Mouse (Mus musculus) E14TG2a.4 (cell line): ENCODE measurements around the gene Ica1l.
A peak's percentile ranks its signal among the peaks of the same experiment; 100 is the strongest.

Source experiments
- H3K27me3 ChIP-seq: 2 replicates; pipeline ENCODE4 v1.6.1; 2014; ENCODE audit warnings: low read length, control low read depth; ENCODE audit not compliant: insufficient read depth
- H3K36me3 ChIP-seq: 2 replicates; pipeline ENCODE4 v1.6.1; 2014; ENCODE audit warnings: low read length, control low read depth; ENCODE audit not compliant: insufficient read depth
- H3K4me1 ChIP-seq: replicated peaks from 2 replicates; pipeline ENCODE4 v1.6.1; 2014; ENCODE audit warnings: low read depth, low read length, control low read depth
- H3K4me3 ChIP-seq: replicated peaks from 2 replicates; pipeline ENCODE4 v1.5.1; 2014; ENCODE audit warnings: mild to moderate bottlenecking, low read length
- H3K9me3 ChIP-seq: 2 replicates; pipeline ENCODE4 v1.6.1; 2014; ENCODE audit warnings: low read length, control low read depth
- CTCF ChIP-seq: conservative IDR thresholded peaks from 2 replicates; pipeline ENCODE4 v1.5.1; 2014; ENCODE audit warnings: low read length
- NANOG ChIP-seq: IDR thresholded peaks from 2 replicates; pipeline ENCODE4 v1.6.1; 2014; ENCODE audit warnings: borderline replicate concordance, low read length, mixed read lengths
- POU5F1 ChIP-seq: IDR thresholded peaks from 2 replicates; pipeline ENCODE4 v1.6.1; 2014; ENCODE audit warnings: low read length, borderline replicate concordance

Ica1l gene

GRCm38 (mm10) chr1:60042398-60042795, 587 bp downstream of the Ica1l start:
- no peaks in the 10 kb centered on the region for H3K36me3 ChIP-seq
- H3K27me3 ChIP-seq = peaks cover 20% of the 10 kb centered on the region
- H3K4me3 ChIP-seq = peak overlapping the region; percentile 82
- peaks cover 4% of the 10 kb centered on the region; the same call in 1 of the 2 replicates for H3K4me1 ChIP-seq
- peaks cover 9% of the 10 kb centered on the region for H3K9me3 ChIP-seq
- TF ChIP-seq NANOG (no peak), POU5F1 (no peak), CTCF (no peak)

DNA sequence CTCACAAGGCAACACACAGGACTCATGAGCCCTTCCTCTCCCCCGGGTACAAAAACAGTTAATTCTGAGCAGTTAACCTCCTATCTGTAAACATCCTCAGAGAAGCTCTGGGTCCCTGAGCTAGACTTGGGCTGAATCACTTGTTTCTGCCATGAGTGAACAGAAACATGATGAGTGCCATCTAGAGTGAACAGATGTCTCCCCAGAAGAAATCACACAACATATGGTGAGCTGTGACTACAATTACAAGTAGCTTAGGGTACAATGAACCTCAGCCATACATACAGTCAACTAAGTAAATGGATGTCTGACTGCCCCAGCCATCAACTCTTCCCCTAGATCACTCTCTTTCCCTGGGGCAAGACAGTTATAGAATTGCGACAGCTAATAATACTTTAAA, 7.9 kb downstream of the Ica1l start:
- no peak for TF ChIP-seq POU5F1
- no peak for TF ChIP-seq NANOG
- TF ChIP-seq CTCF = no peak
- no peak overlapping the region for H3K4me3 ChIP-seq
- H3K9me3 ChIP-seq = 0 out of 2 replicates have a peak, but pooled peaks cover 3% of the 10 kb centered on the region
- no peaks in the 10 kb centered on the region; the same call in 1 of the 2 replicates for H3K27me3 ChIP-seq
- H3K36me3 ChIP-seq = no peaks in the 10 kb centered on the region
- H3K4me1 ChIP-seq = 0 out of 2 replicates have a peak, but pooled peaks cover 3% of the 10 kb centered on the region

DNA sequence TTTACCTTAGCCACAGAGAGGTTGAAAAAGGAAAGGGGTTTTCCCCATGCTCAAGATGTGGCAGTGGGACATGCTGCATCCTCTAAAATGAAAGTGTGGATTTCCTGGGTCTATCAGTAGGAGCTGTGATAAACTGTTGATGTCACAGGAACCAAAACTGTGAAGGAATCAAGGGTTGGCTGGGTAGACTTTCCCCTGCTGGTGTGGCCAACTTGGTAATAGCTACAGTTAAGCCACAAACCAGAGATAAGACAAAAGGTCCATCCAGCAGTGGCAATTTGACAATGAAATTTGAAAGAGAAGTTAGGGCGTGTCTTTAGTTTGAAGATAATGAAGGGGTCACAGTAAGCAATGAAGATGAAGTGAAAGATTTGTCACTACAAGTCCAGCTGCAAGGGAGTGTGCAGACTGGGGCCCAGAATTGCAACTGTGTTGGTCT, 25.9 kb downstream of the Ica1l start:
- no peaks in the 10 kb centered on the region for H3K9me3 ChIP-seq
- H3K4me1 ChIP-seq = peaks cover 18% of the 10 kb centered on the region; the same call in 1 of the 2 replicates
- TF ChIP-seq POU5F1 (no peak), CTCF (no peak), NANOG (no peak)
- H3K27me3 ChIP-seq = no peaks in the 10 kb centered on the region
- no peak overlapping the region for H3K4me3 ChIP-seq
- H3K36me3 ChIP-seq = no peaks in the 10 kb centered on the region

GRCm38 (mm10) chr1:60016136-60016611, 26.8 kb downstream of the Ica1l start:
- H3K36me3 ChIP-seq = no peaks in the 10 kb centered on the region
- no peaks in the 10 kb centered on the region for H3K27me3 ChIP-seq
- H3K4me1 ChIP-seq = peaks cover 18% of the 10 kb centered on the region; the same call in 1 of the 2 replicates
- no peaks in the 10 kb centered on the region for H3K9me3 ChIP-seq
- TF ChIP-seq POU5F1 (no peak), NANOG (no peak), CTCF (no peak)
- H3K4me3 ChIP-seq = no peak overlapping the region

GRCm38 (mm10) chr1:60015511-60015910, 27.5 kb downstream of the Ica1l start:
- H3K27me3 ChIP-seq = no peaks in the 10 kb centered on the region
- no peaks in the 10 kb centered on the region for H3K36me3 ChIP-seq
- peaks cover 18% of the 10 kb centered on the region; the same call in 1 of the 2 replicates for H3K4me1 ChIP-seq
- H3K4me3 ChIP-seq = no peak overlapping the region
- H3K9me3 ChIP-seq = no peaks in the 10 kb centered on the region
- no peak for TF ChIP-seq CTCF
- TF ChIP-seq POU5F1 = no peak
- TF ChIP-seq NANOG = no peak

DNA sequence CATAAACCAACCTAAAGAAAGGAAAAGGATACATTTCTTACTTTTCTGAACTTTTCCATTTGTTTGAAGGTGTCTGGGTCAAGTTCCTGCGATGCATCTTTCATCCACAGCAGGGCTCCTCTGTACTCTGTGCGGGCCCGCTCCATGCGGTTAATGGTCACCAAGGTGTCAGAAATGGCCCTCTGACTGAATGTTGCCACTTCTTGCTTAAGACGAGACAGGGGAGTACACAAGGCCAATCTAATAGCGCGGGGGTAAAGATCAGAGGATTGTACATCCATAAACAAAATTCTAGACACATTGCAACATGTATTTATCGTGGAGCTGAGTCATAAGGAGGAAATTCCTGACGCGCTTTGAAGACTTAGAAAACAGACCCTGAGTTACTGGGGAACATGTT, 29.2 kb downstream of the Ica1l start:
- TF ChIP-seq NANOG = no peak
- TF ChIP-seq POU5F1 = no peak
- no peak for TF ChIP-seq CTCF
- Histone ChIP-seq H3K9me3 (no peaks in the 10 kb centered on the region), H3K27me3 (no peaks in the 10 kb centered on the region), H3K36me3 (no peaks in the 10 kb centered on the region), H3K4me1 (peaks cover 11% of the 10 kb centered on the region; the same call in 1 of the 2 replicates), H3K4me3 (no peak overlapping the region)

GRCm38 (mm10) chr1:60008743-60009142, 34.2 kb downstream of the Ica1l start:
- H3K4me3 ChIP-seq = no peak overlapping the region
- H3K9me3 ChIP-seq = no peaks in the 10 kb centered on the region
- H3K4me1 ChIP-seq = peaks cover 15% of the 10 kb centered on the region
- TF ChIP-seq CTCF (no peak), POU5F1 (no peak), NANOG (no peak)
- no peaks in the 10 kb centered on the region for H3K27me3 ChIP-seq
- no peaks in the 10 kb centered on the region for H3K36me3 ChIP-seq

DNA sequence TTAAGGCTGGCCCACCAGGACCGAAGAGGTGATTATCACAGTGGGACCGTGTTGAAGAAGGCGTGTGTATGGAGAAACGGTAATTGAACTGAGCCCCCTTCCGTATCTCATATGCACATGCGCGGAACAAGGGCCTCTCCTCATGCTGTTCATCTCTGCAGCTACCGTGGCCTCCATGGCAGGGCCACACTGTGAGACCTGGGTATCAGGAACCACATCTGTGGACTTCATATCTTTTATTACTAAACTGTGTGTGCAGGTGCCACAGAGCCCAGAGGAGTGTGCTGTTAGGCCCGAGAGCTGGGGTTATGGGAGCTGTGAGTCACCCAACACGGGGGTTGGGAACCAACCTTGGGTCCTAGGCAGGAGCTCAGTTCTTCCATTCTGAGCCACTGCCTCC, 35.6 kb downstream of the Ica1l start:
- Histone ChIP-seq H3K27me3 (no peaks in the 10 kb centered on the region), H3K4me1 (peaks cover 15% of the 10 kb centered on the region), H3K36me3 (no peaks in the 10 kb centered on the region), H3K9me3 (no peaks in the 10 kb centered on the region), H3K4me3 (peak overlapping the region; percentile 29; the same call in 1 of the 2 replicates)
- no peak for TF ChIP-seq POU5F1
- no peak for TF ChIP-seq NANOG
- no peak for TF ChIP-seq CTCF

GRCm38 (mm10) chr1:60000319-60000718, 42.7 kb downstream of the Ica1l start:
- Histone ChIP-seq H3K9me3 (no peaks in the 10 kb centered on the region), H3K4me3 (no peak overlapping the region), H3K27me3 (no peaks in the 10 kb centered on the region; the same call in 1 of the 2 replicates), H3K4me1 (peaks cover 4% of the 10 kb centered on the region), H3K36me3 (no peaks in the 10 kb centered on the region)
- TF ChIP-seq CTCF (peak; percentile 9; the same call in 1 of the 2 replicates), POU5F1 (no peak)

- H3K36me3 ChIP-seq = no peaks in the 10 kb centered on the region
- H3K4me3 ChIP-seq = no peak overlapping the region
- TF ChIP-seq CTCF = no peak
- no peak for TF ChIP-seq NANOG
- TF ChIP-seq POU5F1 = no peak
- H3K9me3 ChIP-seq = no peaks in the 10 kb centered on the region
- H3K4me1 ChIP-seq = peaks cover 4% of the 10 kb centered on the region
- no peaks in the 10 kb centered on the region; the same call in 1 of the 2 replicates for H3K27me3 ChIP-seq
Observed at GRCm38 (mm10) chr1:59997352-59997751, 45.6 kb downstream of the Ica1l start.
